Mouse (Mus musculus): ENCODE results near the gene Sfr1. TPM values are rescaled to one million over a fixed set of nuclear protein-coding genes. Genes with fewer than 3 reads are reported as not detected.

Sfr1 gene
- polyA plus RNA-seq, 1 experiment from 2014 or later: 273 TPM

DNA sequence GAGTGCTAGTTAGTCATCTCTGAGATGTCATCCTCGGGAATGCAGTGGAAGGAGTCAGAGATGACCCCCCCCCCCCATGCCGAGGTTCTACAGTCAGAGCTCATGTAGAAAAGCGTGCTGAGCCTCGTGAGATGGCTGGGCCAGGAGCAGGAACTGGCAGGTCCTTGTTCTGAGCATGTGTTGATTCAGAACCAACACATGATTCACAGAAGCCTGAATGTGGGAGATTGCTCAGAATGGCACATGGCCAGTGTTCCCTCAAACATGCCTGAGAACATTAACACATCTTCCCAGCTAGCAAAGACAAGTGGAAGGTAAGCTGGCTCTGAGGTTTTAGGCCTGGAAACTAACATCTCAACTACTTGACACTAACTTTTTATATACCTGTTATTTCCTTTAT is 21.1 kb upstream of the Sfr1 start:
- H3K4me3 ChIP-seq (replicated peaks): no peak overlapping the region
- no peaks in the 10 kb centered on the region for H3K9me3 ChIP-seq
- H3K4me1 ChIP-seq (replicated peaks): no peaks in the 10 kb centered on the region
- no peak overlapping the region for H3K4me2 ChIP-seq
- no peaks in the 10 kb centered on the region for H3K27me3 ChIP-seq
- no peak for ATAC-seq (ENCODE audit: insufficient number of reproducible peaks, insufficient read depth, low FRiP score, low TSS enrichment, low read depth)
- 79% methylated on average over 4 of the region's 4 CpGs for WGBS
- H3K36me3 ChIP-seq: no peaks in the 10 kb centered on the region
- H3K9ac ChIP-seq (replicated peaks): no peak overlapping the region
- no peak overlapping the region for H3K27ac ChIP-seq

DNA sequence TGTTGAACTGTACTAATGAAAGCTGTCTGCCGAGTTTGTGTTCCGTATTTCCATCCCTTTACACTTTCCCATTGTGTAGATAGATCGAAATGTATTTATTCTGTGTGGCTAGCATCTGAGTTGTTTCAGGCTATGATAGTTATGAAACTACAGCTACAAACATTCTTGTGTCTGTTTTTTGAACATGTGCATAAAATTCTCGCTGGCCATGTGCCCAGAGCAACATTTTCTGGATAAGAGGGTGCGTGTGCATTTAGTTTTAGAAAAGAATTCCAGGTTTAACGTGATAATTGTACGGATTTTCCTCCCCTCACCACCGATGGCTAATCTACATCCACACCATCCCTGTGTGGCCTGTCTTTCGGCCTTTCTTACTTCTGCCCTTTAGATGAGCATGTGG is 18.0 kb upstream of the Sfr1 start:
- H3K36me3 ChIP-seq: no peaks in the 10 kb centered on the region
- no peak overlapping the region for H3K4me2 ChIP-seq
- H3K27ac ChIP-seq: no peak overlapping the region
- no peak overlapping the region for H3K4me3 ChIP-seq (replicated peaks)
- no peak for ATAC-seq (ENCODE audit: insufficient number of reproducible peaks, insufficient read depth, low FRiP score, low TSS enrichment, low read depth)
- 81% methylated on average over 9 of the region's 9 CpGs for whole genome bisulfite sequencing
- no peak overlapping the region for H3K9ac ChIP-seq (replicated peaks)
- no peaks in the 10 kb centered on the region for H3K4me1 ChIP-seq (replicated peaks)
- no peaks in the 10 kb centered on the region for H3K9me3 ChIP-seq
- no peaks in the 10 kb centered on the region for H3K27me3 ChIP-seq

DNA sequence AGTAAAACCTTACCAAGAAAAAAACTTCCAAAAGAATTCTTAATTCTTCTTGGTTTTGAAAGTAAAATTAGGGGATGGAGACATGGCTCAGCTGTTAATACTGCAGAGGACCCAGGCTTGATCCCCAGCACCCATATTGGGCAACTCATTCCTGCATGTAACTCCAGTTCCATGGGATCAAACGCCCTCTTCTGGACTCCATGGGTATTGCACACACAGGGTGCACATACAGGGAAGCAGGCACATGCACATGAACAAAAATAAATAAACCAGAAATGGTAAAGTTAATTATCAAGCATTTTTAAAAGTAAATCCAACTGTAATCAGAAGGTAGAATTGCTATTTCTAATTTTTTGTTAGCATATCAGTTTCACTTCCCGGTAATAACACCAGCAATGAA is 15.3 kb upstream of the Sfr1 start:
- no peak for ATAC-seq (ENCODE audit: insufficient number of reproducible peaks, insufficient read depth, low FRiP score, low TSS enrichment, low read depth)
- Histone ChIP-seq H3K9ac (replicated peaks) (no peak overlapping the region), H3K4me1 (replicated peaks) (no peaks in the 10 kb centered on the region), H3K4me2 (no peak overlapping the region), H3K36me3 (no peaks in the 10 kb centered on the region), H3K27me3 (no peaks in the 10 kb centered on the region), H3K27ac (no peak overlapping the region), H3K4me3 (replicated peaks) (no peak overlapping the region), H3K9me3 (no peaks in the 10 kb centered on the region)
- 66% methylated on average over 2 of the region's 2 CpGs for WGBS

DNA sequence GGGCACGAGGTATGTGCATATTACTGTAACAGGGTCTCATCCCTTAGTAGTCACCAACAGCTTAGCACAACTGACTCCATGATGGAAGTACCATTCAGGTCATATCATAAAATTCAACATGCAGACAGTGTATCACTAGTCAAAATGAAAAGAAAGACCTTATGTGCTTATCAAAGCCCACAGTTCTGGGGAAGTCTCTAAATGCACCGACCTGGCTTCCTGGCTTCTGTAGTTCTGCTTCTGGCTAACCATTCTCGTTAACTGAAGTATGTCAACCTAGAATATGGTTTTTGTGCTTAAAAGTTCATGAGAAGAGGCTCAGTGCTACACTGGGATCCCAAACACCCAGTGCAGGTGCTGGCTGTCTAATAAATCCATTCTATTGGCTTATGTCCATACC is 12.3 kb upstream of the Sfr1 start:
- no peaks in the 10 kb centered on the region for H3K27me3 ChIP-seq
- ATAC-seq (ENCODE audit: insufficient number of reproducible peaks, insufficient read depth, low FRiP score, low TSS enrichment, low read depth): no peak
- H3K4me3 ChIP-seq (replicated peaks): no peak overlapping the region
- H3K4me1 ChIP-seq (replicated peaks): peaks cover 8% of the 10 kb centered on the region
- no peak overlapping the region for H3K4me2 ChIP-seq
- no peaks in the 10 kb centered on the region for H3K9me3 ChIP-seq
- WGBS: 90% methylated on average over 3 of the region's 3 CpGs
- H3K9ac ChIP-seq (replicated peaks): no peak overlapping the region
- H3K36me3 ChIP-seq: no peaks in the 10 kb centered on the region
- no peak overlapping the region for H3K27ac ChIP-seq

DNA sequence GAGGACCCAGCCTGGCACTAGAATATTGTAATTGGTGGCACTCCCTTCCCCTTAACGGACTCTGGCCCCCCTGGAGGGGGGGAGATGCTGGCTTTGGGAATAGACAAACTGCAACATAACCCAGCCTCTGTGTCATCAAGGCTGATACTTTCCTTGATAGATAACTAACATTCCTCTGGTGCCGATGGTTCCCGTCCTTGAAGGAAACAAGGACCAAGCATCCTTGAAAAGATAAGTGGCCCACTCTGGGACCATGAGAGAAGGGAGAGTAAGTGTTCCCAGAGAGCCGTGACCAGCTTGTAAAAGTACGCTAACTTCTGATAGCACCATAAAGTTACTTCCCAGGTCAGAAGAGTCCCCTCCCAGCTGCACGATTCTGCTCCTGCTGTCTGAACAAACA is 9.0 kb upstream of the Sfr1 start:
- Histone ChIP-seq H3K4me2 (peak overlapping the region; percentile 4; the same call in 1 of the 2 replicates), H3K4me1 (replicated peaks) (peaks cover 14% of the 10 kb centered on the region), H3K36me3 (no peaks in the 10 kb centered on the region), H3K27me3 (no peaks in the 10 kb centered on the region), H3K4me3 (replicated peaks) (no peak overlapping the region), H3K9me3 (no peaks in the 10 kb centered on the region), H3K9ac (replicated peaks) (no peak overlapping the region), H3K27ac (0 out of 2 replicates have a peak overlapping the region, but pooled peaks have one; percentile 12)
- 50% methylated on average over 6 of the region's 6 CpGs for WGBS
- ATAC-seq (ENCODE audit: insufficient number of reproducible peaks, insufficient read depth, low FRiP score, low TSS enrichment, low read depth): no peak

DNA sequence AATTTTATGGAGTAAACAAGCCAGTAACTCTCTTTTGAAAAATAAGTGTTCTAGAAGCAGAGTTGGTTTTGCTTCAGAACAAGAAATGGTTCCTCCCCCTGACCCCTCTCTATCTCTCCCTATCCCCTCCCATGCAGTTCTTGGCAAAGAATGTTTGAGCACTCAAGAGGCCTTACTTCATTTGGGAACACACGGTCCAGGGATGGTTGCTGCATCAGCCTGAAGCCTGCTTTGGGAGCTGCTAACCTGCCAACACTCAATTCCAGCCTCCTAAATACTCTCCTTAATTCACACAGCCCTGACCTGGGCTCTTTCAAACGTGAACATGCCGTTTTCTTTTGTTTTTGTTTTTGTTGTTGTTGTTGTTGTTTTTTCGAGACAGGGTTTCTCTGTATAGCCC is 6.6 kb upstream of the Sfr1 start:
- no peak overlapping the region for H3K4me2 ChIP-seq
- ATAC-seq (ENCODE audit: insufficient number of reproducible peaks, insufficient read depth, low FRiP score, low TSS enrichment, low read depth): no peak
- WGBS: 77% methylated on average over 4 of the region's 4 CpGs
- H3K27ac ChIP-seq: no peak overlapping the region
- no peaks in the 10 kb centered on the region for H3K9me3 ChIP-seq
- H3K4me1 ChIP-seq (replicated peaks): peaks cover 19% of the 10 kb centered on the region
- H3K27me3 ChIP-seq: no peaks in the 10 kb centered on the region
- H3K36me3 ChIP-seq: no peaks in the 10 kb centered on the region
- no peak overlapping the region for H3K4me3 ChIP-seq (replicated peaks)
- H3K9ac ChIP-seq (replicated peaks): no peak overlapping the region

DNA sequence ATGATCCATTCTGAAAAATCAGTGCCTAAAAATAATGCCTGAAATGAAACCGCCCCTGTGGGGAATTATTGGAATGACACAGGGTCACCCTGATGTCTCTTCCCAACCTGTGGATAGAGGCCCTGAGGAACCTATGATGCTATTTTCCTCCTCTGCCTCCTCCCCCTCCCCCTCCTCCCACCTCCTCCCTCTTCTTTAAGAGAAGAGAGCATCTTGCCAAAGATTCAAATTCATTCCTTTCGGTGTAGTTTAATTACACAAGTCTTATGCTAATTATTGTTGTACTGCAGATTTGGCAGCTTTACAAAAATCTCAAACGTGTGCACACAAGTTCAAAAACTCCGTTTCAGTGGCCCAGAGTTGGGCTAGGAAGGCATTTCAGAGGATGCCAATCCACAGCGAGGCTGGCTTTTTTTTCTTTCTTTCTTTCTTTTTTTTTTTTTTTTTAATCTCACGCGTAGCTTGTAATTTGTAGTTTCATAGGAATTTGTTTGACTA is 5.8 kb upstream of the Sfr1 start:
- Histone ChIP-seq H3K9ac (replicated peaks) (no peak overlapping the region), H3K27ac (no peak overlapping the region), H3K4me1 (replicated peaks) (peaks cover 27% of the 10 kb centered on the region), H3K36me3 (no peaks in the 10 kb centered on the region), H3K4me3 (replicated peaks) (no peak overlapping the region), H3K4me2 (no peak overlapping the region), H3K9me3 (no peaks in the 10 kb centered on the region), H3K27me3 (no peaks in the 10 kb centered on the region)
- 69% methylated on average over 7 of the region's 7 CpGs for WGBS
- ATAC-seq (ENCODE audit: insufficient number of reproducible peaks, insufficient read depth, low FRiP score, low TSS enrichment, low read depth): no peak

DNA sequence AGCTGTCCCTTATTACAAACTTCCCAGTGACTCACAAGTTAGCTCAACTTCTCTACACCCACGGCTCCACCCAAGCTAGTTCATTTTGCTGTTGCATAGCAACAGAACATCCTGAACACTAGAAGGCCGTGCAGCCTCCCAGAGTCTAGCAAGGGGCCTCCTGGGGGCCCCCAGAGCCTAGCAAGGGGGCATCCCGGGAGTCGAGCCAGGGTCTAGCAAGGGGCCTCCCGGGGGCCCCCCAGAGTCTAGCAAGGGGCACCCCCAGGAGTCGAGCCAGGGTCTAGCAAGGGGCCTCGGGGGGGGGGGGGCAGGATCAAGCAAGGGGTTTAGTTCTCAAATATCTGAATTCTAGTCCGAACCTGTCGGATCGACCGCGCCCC is 801 bp upstream of the Sfr1 start:
- Histone ChIP-seq H3K9ac (replicated peaks) (peak overlapping the region; percentile 79), H3K27ac (peak overlapping the region; percentile 98), H3K4me1 (replicated peaks) (peaks cover 21% of the 10 kb centered on the region), H3K9me3 (no peaks in the 10 kb centered on the region), H3K27me3 (no peaks in the 10 kb centered on the region), H3K36me3 (peaks cover 31% of the 10 kb centered on the region), H3K4me2 (peak overlapping the region; percentile 69), H3K4me3 (replicated peaks) (peak overlapping the region; percentile 74)
- ATAC-seq (ENCODE audit: insufficient number of reproducible peaks, insufficient read depth, low FRiP score, low TSS enrichment, low read depth): peak; percentile 81
- under 1% methylated on average over 12 of the region's 12 CpGs for WGBS

DNA sequence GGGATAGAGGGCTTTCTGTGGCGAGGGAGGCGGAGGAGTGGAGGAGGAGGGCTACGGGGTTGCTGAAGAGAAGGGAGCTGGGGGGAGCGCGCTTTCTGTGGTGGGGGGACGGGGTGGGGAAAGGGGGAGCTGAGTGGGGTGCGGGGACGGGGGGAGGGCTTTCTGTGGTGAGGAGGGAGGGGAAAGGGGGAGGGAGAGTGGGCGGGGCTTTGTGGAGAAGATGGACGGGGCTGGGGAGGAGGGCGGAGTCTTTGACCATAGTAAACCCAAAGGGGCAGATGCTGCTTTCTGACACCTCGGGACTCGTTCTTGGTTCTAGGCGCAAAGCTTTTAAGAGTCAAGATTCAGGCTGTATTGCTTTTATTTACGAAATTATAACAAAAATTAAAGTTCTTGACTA is 449 bp downstream of the Sfr1 start:
- Histone ChIP-seq H3K36me3 (peaks cover 41% of the 10 kb centered on the region), H3K9me3 (no peaks in the 10 kb centered on the region), H3K4me2 (peak overlapping the region; percentile 69), H3K27me3 (no peaks in the 10 kb centered on the region), H3K27ac (peak overlapping the region; percentile 98), H3K4me1 (replicated peaks) (peaks cover 21% of the 10 kb centered on the region), H3K4me3 (replicated peaks) (peak overlapping the region; percentile 74), H3K9ac (replicated peaks) (peak overlapping the region; percentile 79)
- no peak for ATAC-seq (ENCODE audit: insufficient number of reproducible peaks, insufficient read depth, low FRiP score, low TSS enrichment, low read depth)
- under 1% methylated on average over 14 of the region's 15 CpGs for WGBS

DNA sequence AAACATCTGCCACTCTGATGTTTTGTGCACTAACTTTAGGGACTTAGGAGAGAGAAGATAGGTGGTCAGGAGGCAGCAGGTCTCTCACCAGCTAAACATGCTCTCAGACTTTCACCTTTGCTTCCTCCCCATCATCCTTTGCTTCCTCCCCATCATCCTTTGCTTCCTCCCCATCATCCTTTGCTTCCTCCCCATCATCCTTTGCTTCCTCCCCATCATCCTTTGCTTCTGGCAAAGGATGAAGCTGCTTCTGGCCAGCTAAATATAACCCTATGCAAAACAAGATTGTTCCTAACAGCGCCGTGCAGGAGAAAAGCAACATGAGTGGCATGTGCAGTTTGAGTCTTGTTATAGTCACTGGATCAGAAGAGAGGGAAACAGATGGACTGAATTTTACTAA is 15.6 kb downstream of the Sfr1 start:
- no peak overlapping the region for H3K9ac ChIP-seq (replicated peaks)
- no peak overlapping the region for H3K4me3 ChIP-seq (replicated peaks)
- ATAC-seq (ENCODE audit: insufficient number of reproducible peaks, insufficient read depth, low FRiP score, low TSS enrichment, low read depth): no peak
- H3K27me3 ChIP-seq: no peaks in the 10 kb centered on the region
- no peak overlapping the region for H3K27ac ChIP-seq
- WGBS: 90% methylated on average over 2 of the region's 2 CpGs
- no peaks in the 10 kb centered on the region for H3K36me3 ChIP-seq
- no peaks in the 10 kb centered on the region for H3K9me3 ChIP-seq
- H3K4me2 ChIP-seq: no peak overlapping the region
- H3K4me1 ChIP-seq (replicated peaks): no peaks in the 10 kb centered on the region

DNA sequence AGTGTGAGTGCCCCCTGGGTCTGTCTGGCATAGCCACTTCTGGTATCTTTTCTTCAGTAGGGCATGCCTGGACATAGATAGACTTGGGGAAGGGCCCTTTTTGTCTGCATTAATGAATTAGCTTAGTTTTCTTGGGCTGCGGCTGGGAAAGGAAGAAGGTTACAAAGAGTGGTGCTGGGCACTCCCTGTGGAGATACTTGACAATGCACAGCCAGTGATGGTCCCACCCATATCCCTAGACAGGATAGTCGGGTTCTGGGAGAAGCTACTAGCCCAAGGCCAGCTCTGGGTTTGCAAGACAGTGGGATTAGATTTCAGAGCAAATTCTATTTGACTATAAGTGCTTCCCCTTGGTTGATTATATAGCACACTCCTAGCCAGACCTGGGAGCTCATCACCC is 17.5 kb downstream of the Sfr1 start:
- no peak for ATAC-seq (ENCODE audit: insufficient number of reproducible peaks, insufficient read depth, low FRiP score, low TSS enrichment, low read depth)
- WGBS: 91% methylated on average over 2 of the region's 2 CpGs
- H3K9ac ChIP-seq (replicated peaks): no peak overlapping the region

DNA sequence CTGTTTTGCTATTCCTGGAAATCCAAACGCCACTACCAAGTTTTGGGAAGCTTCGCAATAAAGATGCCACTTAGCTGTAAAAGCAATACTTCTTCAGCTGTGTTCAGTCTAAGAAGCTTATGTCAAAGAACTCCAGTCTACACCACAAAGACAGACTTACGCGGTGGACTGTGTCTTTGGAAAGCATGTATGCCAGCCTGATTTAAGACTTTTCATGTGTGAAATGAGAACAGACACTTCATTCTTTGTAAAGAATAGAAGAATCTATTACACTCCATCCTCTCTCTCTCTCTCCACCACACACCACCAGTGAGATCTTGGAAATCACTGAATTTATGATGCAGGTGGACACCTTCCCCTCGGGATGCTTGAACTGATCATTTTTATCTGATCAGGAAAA is 18.9 kb downstream of the Sfr1 start:
- H3K27me3 ChIP-seq: no peaks in the 10 kb centered on the region
- no peak overlapping the region for H3K27ac ChIP-seq
- no peak overlapping the region for H3K4me2 ChIP-seq
- no peak overlapping the region for H3K4me3 ChIP-seq (replicated peaks)
- WGBS: 86% methylated on average over 5 of the region's 5 CpGs
- no peaks in the 10 kb centered on the region for H3K4me1 ChIP-seq (replicated peaks)
- no peak for ATAC-seq (ENCODE audit: insufficient number of reproducible peaks, insufficient read depth, low FRiP score, low TSS enrichment, low read depth)
- no peaks in the 10 kb centered on the region for H3K9me3 ChIP-seq
- no peak overlapping the region for H3K9ac ChIP-seq (replicated peaks)
- no peaks in the 10 kb centered on the region for H3K36me3 ChIP-seq

More for the DNA sequence above, 17.5 kb downstream of the Sfr1 start:
- no peak overlapping the region for H3K4me2 ChIP-seq
- no peaks in the 10 kb centered on the region for H3K27me3 ChIP-seq
- no peaks in the 10 kb centered on the region for H3K4me1 ChIP-seq (replicated peaks)
- no peak overlapping the region for H3K27ac ChIP-seq
- no peaks in the 10 kb centered on the region for H3K9me3 ChIP-seq
- H3K36me3 ChIP-seq: no peaks in the 10 kb centered on the region
- no peak overlapping the region for H3K4me3 ChIP-seq (replicated peaks)

Measured in limb, embryonic 12.5 days (tissue).